Mouse (Mus musculus) hindbrain, embryonic 12.5 days (tissue): ENCODE measurements around the gene Gm10190. TPM values are rescaled to one million over a fixed set of nuclear protein-coding genes. Genes with fewer than 3 reads are reported as not detected.
"Not testable (repeated sequence)": the region's sequence is repeated elsewhere in the genome, so short reads cannot be mapped to it uniquely, and the experiment has no call there.

Source experiments
- ATAC-seq: fragments of 200-750 bp; cut with Nextera tagmentation; 2 replicates; pipeline ENCODE4 v1.8.0; 2017; ENCODE audit warnings: moderate TSS enrichment; ENCODE audit not compliant: low FRiP score
- H3K27ac ChIP-seq: fragments of 300-500 bp; sonication (generic); 2 replicates; pipeline ENCODE4 v1.5.1; 2016; ENCODE audit warnings: mild to moderate bottlenecking
- H3K27me3 ChIP-seq: fragments of 300-500 bp; sonication (generic); 2 replicates; pipeline ENCODE4 v1.6.1; 2016; ENCODE audit warnings: mild to moderate bottlenecking
- H3K36me3 ChIP-seq: fragments of 300-500 bp; sonication (generic); 2 replicates; pipeline ENCODE4 v1.6.1; 2016; ENCODE audit warnings: mild to moderate bottlenecking
- H3K4me1 ChIP-seq: fragments of 300-500 bp; sonication (generic); 2 replicates; pipeline ENCODE4 v1.6.1; 2016
- H3K4me2 ChIP-seq: fragments of 300-500 bp; sonication (generic); replicated peaks from 2 replicates; pipeline ENCODE4 v1.6.1; 2016; ENCODE audit warnings: mild to moderate bottlenecking
- H3K4me3 ChIP-seq: fragments of 300-500 bp; sonication (generic); 2 replicates; pipeline ENCODE4 v1.5.1; 2016; ENCODE audit warnings: mild to moderate bottlenecking
- H3K9ac ChIP-seq: fragments of 300-500 bp; sonication (generic); 2 replicates; pipeline ENCODE4 v1.6.1; 2016; ENCODE audit warnings: mild to moderate bottlenecking, moderate library complexity
- H3K9me3 ChIP-seq: fragments of 300-500 bp; sonication (generic); replicated peaks from 2 replicates; pipeline ENCODE4 v1.6.1; 2016; ENCODE audit warnings: mild to moderate bottlenecking
- WGBS: fragments of 180-500 bp; shearing (Covaris S2); methylation state at CpG from one replicate; pipeline ENCODE4 v1.1.7; 2016; 5-methylcytosine and 5-hydroxymethylcytosine counted together
- polyA plus RNA-seq: library from polyadenylated mRNA; unstranded; fragments of >200 nt; fragmentation: Nextera tagmentation; extraction: Ambion mirVana; gene quantifications from 2 replicates; pipeline ENCODE4 v1.2.1, GENCODE M21; 2016

The Gm10190 gene
- polyA plus RNA-seq: 1.7 and 2.1 TPM in 2 replicates

DNA sequence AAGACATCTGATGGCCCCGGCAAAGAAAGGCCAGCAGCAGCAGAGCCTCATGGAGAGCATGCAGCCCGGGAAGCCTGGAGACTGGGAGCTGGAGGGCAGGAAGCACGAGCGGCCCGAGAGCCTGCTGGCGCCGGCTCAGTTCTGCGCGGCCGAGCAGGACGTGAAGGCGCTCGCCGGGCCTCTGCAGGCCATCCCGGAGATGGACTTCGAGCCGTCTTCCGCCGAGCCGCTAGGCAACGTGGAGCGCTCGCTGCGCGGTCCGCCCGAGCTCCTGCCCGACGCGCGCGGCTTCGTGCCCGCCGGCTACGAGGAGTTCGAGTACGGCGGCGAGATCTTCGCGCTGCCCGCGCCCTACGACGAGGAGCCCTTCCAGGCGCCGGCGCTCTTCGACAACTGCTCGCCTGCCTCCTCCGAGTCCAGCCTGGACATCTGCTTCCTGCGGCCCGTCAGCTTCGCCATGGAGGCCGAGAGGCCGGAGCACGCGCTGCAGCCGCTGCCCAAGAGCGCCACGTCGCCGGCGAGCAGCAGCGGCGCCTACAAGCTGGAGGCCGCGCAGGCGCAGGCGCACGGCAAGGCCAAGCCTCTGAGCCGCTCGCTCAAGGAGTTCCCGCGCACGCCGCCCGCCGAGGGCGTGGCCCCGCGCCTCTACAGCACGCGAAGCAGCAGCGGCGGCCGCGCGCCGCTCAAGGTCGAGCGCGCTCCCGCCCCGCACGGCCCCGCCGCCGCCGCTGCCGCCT lies at the start of gene Gm10190:
Gene Gm10190, minus strand, starts transcription at position 553 of the 737 bp plus-strand sequence.
- peak; percentile 99 for ATAC-seq
- peak within 1 kb of the TSS; percentile 82 for H3K4me2 ChIP-seq
- H3K9ac ChIP-seq: peak within 1 kb of the TSS; percentile 80
- H3K4me1 ChIP-seq: peaks cover 7% of the 10 kb centered on the region
- 4% methylated on average over 102 of the region's 102 CpGs for WGBS
- H3K27me3 ChIP-seq: peaks cover 13% of the 10 kb centered on the region
- H3K36me3 ChIP-seq: no peaks in the 10 kb centered on the region
- H3K27ac ChIP-seq: peak within 1 kb of the TSS; percentile 68; the same call in 1 of the 2 replicates
- peak within 1 kb of the TSS; percentile 50 for H3K4me3 ChIP-seq
- H3K9me3 ChIP-seq: no peaks in the 10 kb centered on the region

DNA sequence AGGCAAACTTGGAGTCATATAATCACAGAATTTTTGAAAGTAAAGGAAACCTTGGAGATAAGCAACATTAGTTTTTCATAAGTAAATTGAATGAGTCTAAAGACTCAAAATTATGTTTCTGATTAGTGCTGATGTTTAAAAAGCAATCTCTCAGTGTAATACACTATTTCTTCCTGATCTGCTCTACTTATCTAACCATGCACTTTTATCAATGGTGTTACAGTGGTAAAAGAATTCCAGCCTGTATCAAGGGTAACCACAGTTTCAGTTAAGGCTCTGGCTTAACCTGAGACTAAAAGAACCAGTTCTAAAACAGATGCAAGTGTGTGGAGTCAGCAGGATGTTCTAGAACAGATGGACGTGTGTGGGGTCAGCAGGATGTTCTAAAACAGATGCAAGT lies 47.7 kb upstream of the Gm10190 start:
- H3K9me3 ChIP-seq: no peaks in the 10 kb centered on the region
- 97% methylated on average over 1 of the region's 1 CpGs for WGBS

DNA sequence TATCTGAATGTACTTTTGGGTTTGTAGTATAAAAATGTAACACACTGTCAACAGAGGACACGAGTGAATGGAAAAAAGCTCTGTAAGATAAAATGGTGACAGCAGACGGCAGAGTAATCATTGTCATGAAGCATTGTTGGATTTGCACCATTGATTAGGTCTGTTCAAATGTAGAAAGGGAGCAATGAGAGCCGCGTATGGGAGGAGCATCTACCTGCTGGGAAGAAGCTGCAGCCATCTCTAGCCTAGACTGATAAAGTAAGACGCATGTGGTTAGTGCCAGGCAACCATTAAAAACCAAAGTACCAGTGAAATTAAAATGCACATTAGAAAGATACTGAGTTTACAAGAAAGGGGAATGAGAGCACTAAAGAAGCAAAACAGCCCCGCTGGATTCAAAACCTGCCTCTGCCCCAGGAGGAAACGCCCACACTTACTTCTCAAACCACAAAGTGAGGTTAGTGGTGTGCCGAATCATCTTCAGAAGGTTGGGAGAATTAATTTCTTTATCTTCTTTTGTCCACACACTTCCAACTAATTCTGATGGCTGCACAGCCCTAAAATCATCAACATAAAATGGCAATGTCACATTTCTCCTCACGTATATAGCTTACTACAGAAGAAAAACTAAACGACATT lies 45.4 kb upstream of the Gm10190 start:
- no peak overlapping the region for H3K9ac ChIP-seq
- no peaks in the 10 kb centered on the region for H3K9me3 ChIP-seq
- no peak overlapping the region for H3K4me3 ChIP-seq
- peaks cover 54% of the 10 kb centered on the region for H3K36me3 ChIP-seq
- H3K27ac ChIP-seq: no peak overlapping the region
- 82% methylated on average over 10 of the region's 10 CpGs for WGBS
- no peaks in the 10 kb centered on the region for H3K27me3 ChIP-seq
- no peaks in the 10 kb centered on the region for H3K4me1 ChIP-seq
- no peak for ATAC-seq
- H3K4me2 ChIP-seq: no peak overlapping the region

More for the DNA sequence above, 47.7 kb upstream of the Gm10190 start:
- Histone ChIP-seq H3K9ac (no peak overlapping the region), H3K4me1 (no peaks in the 10 kb centered on the region), H3K27ac (no peak overlapping the region), H3K4me2 (no peak overlapping the region), H3K4me3 (no peak overlapping the region), H3K36me3 (peaks cover 40% of the 10 kb centered on the region), H3K27me3 (no peaks in the 10 kb centered on the region)
- ATAC-seq: no peak

DNA sequence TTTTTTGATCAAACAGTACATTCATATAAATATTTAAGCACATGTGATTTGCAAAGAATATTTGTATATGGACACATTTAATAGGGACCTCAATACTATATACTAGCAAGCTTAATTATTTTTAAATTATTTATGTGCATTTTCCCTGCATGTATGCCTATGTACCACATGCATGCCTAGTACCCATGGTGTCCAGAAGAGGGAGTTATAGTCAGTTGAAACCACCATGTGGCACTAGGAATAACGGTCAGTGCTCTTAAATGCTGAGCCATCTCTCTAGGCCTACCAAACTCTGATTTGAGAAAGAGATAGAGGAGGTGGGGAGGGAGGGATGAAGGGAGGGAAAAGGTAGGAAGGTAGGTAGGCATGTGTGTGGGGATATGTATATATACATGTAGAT lies 37.8 kb upstream of the Gm10190 start:
- Histone ChIP-seq H3K27me3 (no peaks in the 10 kb centered on the region), H3K4me2 (no peak overlapping the region), H3K27ac (no peak overlapping the region), H3K4me1 (no peaks in the 10 kb centered on the region), H3K4me3 (no peak overlapping the region), H3K36me3 (peaks cover 70% of the 10 kb centered on the region), H3K9me3 (no peaks in the 10 kb centered on the region), H3K9ac (no peak overlapping the region)
- ATAC-seq: no peak
- WGBS: 68% methylated on average over 1 of the region's 1 CpGs

DNA sequence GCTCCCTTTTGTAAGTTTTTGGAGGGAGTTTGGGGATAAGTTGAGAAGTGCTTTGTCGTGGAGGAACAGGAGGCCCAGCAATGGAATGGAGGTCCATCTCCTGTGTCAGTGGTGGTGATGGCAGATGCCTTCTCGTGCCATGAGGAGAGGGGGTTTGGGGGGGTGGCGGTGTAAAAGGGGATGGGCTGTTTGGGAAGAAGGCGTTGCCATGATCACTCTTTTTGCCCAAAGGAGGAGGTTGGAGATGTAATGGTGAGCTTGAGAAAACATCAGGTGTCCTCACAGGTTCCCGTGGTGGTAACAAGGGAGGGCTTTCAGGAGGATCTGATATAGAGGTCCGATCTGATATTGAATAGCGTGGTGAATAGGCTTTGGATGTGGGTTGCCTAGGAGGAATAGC lies 24.9 kb upstream of the Gm10190 start:
- H3K4me1 ChIP-seq: no peaks in the 10 kb centered on the region

DNA sequence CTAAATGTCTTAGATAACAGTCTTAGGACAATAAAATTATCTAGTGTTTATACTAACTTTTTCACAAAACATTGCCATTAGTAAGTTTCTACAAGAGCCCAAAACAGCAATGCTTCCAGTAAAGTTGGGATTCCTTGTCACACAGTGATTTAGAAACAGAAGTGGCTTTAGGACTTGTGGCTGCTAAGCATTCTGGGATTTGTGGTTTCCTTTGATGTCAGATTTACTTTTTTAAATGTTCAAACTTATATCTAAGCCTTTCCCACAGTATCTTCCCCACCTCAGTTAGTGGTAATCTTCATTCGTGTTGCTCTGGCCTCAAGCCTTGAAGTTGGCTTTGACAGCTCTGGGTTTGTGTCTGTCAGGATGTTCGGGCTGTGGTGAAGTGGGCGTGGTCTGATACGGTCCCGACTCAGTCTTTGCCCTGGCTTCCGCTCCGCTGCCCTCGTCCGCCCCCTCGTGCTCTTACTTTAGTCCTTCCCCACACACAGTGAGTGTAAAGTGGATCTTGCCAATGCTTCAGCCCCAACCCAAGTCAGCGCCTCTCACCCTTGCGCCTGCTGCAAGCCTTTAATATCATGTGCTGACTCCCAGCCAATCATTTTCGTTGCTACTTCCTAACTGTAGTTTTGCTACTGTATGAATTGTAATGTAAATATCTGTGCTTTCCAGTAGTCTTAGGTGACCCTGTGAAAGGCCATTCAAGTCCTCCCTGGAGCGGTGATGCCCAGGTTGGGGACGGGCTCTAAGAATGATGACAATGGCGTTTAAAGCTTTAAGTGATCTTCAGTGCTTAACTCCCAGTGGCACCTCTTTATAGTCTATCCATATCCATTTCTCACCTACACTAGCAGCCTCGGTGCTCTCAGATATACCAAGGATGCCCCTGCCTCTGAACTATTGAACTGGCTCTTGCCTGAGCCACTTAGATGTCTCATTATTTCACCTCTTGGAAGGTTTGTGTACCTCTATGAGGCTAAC lies 18.4 kb upstream of the Gm10190 start:
- H3K27me3 ChIP-seq: no peaks in the 10 kb centered on the region
- peak overlapping the region; percentile 58 for H3K4me2 ChIP-seq
- H3K27ac ChIP-seq: no peak overlapping the region
- H3K4me1 ChIP-seq: no peaks in the 10 kb centered on the region
- peak overlapping the region; percentile 33 for H3K9ac ChIP-seq
- ATAC-seq: peak; percentile 80
- no peaks in the 10 kb centered on the region for H3K36me3 ChIP-seq
- peak overlapping the region; percentile 39 for H3K4me3 ChIP-seq
- 12% methylated on average over 17 of the region's 17 CpGs for WGBS
- H3K9me3 ChIP-seq: no peaks in the 10 kb centered on the region

More for the DNA sequence above, 24.9 kb upstream of the Gm10190 start:
- no peak for ATAC-seq
- Histone ChIP-seq H3K27ac (no peak overlapping the region), H3K9me3 (no peaks in the 10 kb centered on the region), H3K9ac (no peak overlapping the region), H3K36me3 (peaks cover 35% of the 10 kb centered on the region), H3K27me3 (no peaks in the 10 kb centered on the region), H3K4me2 (no peak overlapping the region), H3K4me3 (no peak overlapping the region)
- 93% methylated on average over 7 of the region's 7 CpGs for WGBS

DNA sequence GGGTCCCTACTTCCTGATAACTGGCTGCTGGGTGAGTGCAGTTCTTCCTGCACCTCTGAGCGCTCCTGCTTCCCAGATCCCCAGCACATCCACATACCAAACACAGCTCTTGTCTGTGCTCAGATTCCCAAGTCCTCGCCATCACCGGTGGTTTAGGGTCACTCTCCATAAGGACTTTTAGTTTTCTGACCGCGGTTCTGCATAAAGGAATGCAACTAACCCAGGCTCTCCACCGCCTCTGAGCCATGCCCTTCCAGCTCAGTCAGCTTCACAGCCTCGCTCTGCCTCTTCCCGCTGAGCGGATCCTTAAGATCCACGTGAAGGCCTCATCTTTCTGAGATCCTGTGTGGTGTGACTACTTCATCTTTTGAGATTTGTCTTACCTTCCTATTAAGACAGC lies 16.7 kb upstream of the Gm10190 start:
- 70% methylated on average over 10 of the region's 10 CpGs for WGBS
- no peak overlapping the region for H3K27ac ChIP-seq
- no peak overlapping the region for H3K4me3 ChIP-seq
- no peak overlapping the region for H3K9ac ChIP-seq
- ATAC-seq: no peak
- no peak overlapping the region for H3K4me2 ChIP-seq
- H3K36me3 ChIP-seq: no peaks in the 10 kb centered on the region
- no peaks in the 10 kb centered on the region for H3K4me1 ChIP-seq
- H3K9me3 ChIP-seq: no peaks in the 10 kb centered on the region
- H3K27me3 ChIP-seq: no peaks in the 10 kb centered on the region; the same call in 1 of the 2 replicates

DNA sequence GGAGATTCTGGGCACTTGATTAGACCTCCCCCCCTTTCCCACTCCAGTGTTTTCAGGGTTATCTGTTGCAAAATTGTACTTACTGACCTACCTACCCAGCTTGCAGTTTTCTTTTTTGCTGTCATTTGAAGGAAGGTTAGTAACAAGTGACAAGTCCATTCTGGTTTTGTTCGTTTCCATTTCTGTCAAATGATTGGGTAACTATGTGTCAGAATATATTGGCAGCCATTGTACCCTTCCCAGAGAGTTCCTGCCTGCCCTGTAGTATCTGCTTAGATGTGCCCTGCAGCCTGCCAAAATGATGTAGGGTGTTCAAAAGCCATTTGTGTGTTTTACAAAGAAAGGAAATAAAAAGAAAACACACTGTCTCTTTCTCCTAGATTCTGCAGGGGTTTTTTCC lies 12.3 kb upstream of the Gm10190 start:
- H3K27me3 ChIP-seq: no peaks in the 10 kb centered on the region; the same call in 1 of the 2 replicates
- H3K4me1 ChIP-seq: no peaks in the 10 kb centered on the region
- ATAC-seq: no peak
- H3K9ac ChIP-seq: no peak overlapping the region
- H3K27ac ChIP-seq: no peak overlapping the region
- H3K4me3 ChIP-seq: no peak overlapping the region
- no peak overlapping the region for H3K4me2 ChIP-seq
- H3K9me3 ChIP-seq: no peaks in the 10 kb centered on the region
- WGBS: 73% methylated on average over 1 of the region's 1 CpGs
- no peaks in the 10 kb centered on the region for H3K36me3 ChIP-seq

DNA sequence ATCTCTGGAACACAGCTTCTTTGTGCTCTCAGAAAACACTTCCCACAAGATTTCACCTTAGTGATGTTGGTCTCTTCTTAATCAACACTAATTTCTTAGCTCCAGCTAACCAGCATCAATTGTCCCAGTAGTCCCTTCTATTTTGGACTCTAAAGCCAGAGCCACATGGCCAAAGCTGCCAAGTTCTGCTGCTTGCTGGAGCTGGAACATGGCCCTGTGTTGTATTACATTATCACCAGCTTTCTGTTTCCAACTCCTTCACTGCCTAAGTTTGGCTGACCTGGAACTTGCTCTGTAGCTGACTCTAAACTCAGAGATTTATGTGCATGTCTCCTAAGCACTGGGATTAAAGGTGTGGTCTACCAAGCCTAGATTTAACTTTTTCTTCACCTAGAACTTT lies 5.0 kb upstream of the Gm10190 start:
- H3K4me2 ChIP-seq, ATAC-seq, H3K9me3 ChIP-seq, H3K4me3 ChIP-seq, H3K9ac ChIP-seq, H3K36me3 ChIP-seq, H3K4me1 ChIP-seq, H3K27ac ChIP-seq: not testable (repeated sequence)
- peaks cover 11% of the 10 kb centered on the region for H3K27me3 ChIP-seq

DNA sequence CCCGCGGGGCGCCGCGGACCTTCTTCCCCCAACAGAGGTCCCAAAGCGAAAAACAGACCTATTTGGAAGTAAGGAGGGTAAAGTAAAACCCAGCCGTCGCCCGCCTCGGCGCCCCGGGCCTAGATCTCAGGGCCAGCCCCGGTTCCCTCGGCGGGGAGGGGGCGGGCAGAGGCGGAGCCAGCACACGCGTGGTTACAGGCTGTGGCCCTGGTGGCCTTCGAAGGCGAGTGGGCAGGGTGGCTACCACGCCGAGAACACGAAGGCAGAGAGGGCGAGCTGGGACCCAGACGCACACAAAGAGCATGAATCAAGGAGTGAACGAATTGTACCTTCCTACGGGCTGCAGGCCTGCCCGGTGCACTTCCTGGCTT lies 370 bp upstream of the Gm10190 start:
- Histone ChIP-seq H3K9ac (peak overlapping the region; percentile 80), H3K27me3 (peaks cover 13% of the 10 kb centered on the region), H3K27ac (peak overlapping the region; percentile 67; the same call in 1 of the 2 replicates), H3K4me1 (peaks cover 7% of the 10 kb centered on the region), H3K4me3 (peak overlapping the region; percentile 50), H3K36me3 (no peaks in the 10 kb centered on the region), H3K9me3 (no peaks in the 10 kb centered on the region), H3K4me2 (peak overlapping the region; percentile 82)
- peak; percentile 84 for ATAC-seq
- WGBS: 23% methylated on average over 29 of the region's 29 CpGs

DNA sequence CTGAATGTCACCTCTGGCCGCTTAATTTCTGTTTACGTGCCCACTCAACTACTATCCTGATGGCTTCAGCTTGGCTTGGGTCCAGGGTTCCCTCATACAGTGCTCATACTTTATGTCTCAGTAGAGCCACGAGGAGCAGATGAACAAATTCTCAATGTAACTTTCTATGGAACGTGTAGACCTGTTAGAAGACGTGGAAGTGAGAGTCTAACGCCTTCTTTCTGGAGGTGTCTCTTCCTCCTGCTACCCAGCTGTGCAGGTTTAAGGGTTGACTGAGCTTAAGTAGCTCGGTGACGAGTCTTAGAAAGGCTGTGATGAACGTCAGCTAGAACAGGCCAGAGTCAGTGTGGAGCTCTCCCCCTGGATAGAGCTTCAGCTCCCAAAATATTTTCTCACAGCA lies 4.7 kb downstream of the Gm10190 start:
- peaks cover 4% of the 10 kb centered on the region for H3K4me1 ChIP-seq
- no peak overlapping the region for H3K4me2 ChIP-seq
- no peak overlapping the region for H3K27ac ChIP-seq
- 81% methylated on average over 9 of the region's 9 CpGs for WGBS
- H3K9me3 ChIP-seq: no peaks in the 10 kb centered on the region
- peaks cover 2% of the 10 kb centered on the region; the same call in 1 of the 2 replicates for H3K27me3 ChIP-seq
- H3K36me3 ChIP-seq: no peaks in the 10 kb centered on the region
- no peak for ATAC-seq
- no peak overlapping the region for H3K4me3 ChIP-seq
- H3K9ac ChIP-seq: no peak overlapping the region

DNA sequence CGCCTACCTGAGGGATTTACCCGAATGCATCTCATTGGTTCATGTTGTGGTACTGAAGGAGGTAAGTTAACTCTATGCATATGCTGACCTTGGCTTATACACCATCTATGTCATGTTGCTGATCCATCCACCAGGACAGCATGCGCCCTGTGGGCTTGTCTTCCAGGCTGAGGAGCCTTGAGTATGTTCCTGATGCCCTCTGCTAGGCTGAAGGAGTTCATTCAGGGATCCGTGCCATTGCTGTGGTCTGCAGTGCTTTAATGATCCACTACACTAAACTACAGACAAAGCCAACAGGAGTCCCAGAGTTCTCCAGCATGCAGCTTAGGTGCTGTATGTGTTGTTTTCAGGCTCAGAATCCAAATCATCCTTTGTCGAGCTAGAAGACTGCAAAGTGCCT lies 6.1 kb downstream of the Gm10190 start:
- 88% methylated on average over 5 of the region's 5 CpGs for WGBS
- no peak overlapping the region for H3K9ac ChIP-seq
- no peaks in the 10 kb centered on the region for H3K36me3 ChIP-seq
- H3K4me3 ChIP-seq: no peak overlapping the region
- H3K27ac ChIP-seq: no peak overlapping the region
- H3K27me3 ChIP-seq: 0 out of 2 replicates have a peak, but pooled peaks cover 2% of the 10 kb centered on the region
- H3K4me2 ChIP-seq: no peak overlapping the region
- ATAC-seq: no peak
- H3K4me1 ChIP-seq: no peaks in the 10 kb centered on the region
- H3K9me3 ChIP-seq: no peaks in the 10 kb centered on the region
